ENCODE assay signal across 26 mouse cellular contexts in genomic region chr4:117148815-117149214, GRCm38 (mm10). TPM values are rescaled to one million over a fixed set of nuclear protein-coding genes. Genes with fewer than 3 reads are reported as not detected.
DNase-seq lines count a peak whose midpoint lies in the region; ATAC-seq and TF ChIP-seq lines count a peak whose summit lies in the region.
"Had no signal": no experiment of that assay in that cellular context is flagged by ENCODE, and none has a peak within 500 bp of the region (broad histone marks: within the 10 kb centered on the region; RNA-seq: fewer than 3 reads in every experiment).

No protein-coding gene starts in this region.

- intact Hi-C loops in heart, postnatal 14 days (cut with DNase I), result no loop called here

- ATAC-seq in liver, embryonic 11.5 days (replicated peaks; ENCODE audit: low FRiP score), result 0 out of 2 replicates have a peak, but pooled peaks have one; percentile 13
- no peak for ATAC-seq in liver, postnatal 0 days
- ATAC-seq: activated CD4-positive, CD25-positive, alpha-beta regulatory T cell, adult 4 months; forebrain, embryonic 15.5 days had no signal

- TF ChIP-seq EP300 in liver, postnatal 0 days (IDR thresholded peaks at IDR 0.05; ENCODE audit: low read depth), result no peak

- H3K9ac ChIP-seq in liver, embryonic 11.5 days (ENCODE audit: low read depth, low read length), result no peak overlapping the region
- no peak overlapping the region for H3K9ac ChIP-seq in liver, postnatal 0 days (replicated peaks)
- H3K9ac ChIP-seq: forebrain, embryonic 15.5 days; heart, embryonic 13.5 days; neural tube, embryonic 12.5 days had no signal

- no peaks in the 10 kb centered on the region for H3K9me3 ChIP-seq in liver, embryonic 11.5 days (ENCODE audit: control insufficient read depth, low read length)
- H3K9me3 ChIP-seq in liver, postnatal 0 days (ENCODE audit: low read length), result no peaks in the 10 kb centered on the region
- H3K9me3 ChIP-seq in E14TG2a.4 (ENCODE audit: low read length), result no peaks in the 10 kb centered on the region
- no peaks in the 10 kb centered on the region for H3K9me3 ChIP-seq in embryonic facial prominence, embryonic 10.5 days
- H3K9me3 ChIP-seq: forebrain, embryonic 15.5 days; heart, embryonic 13.5 days; neural tube, embryonic 12.5 days had no signal

- TF ChIP-seq CTCF in liver, postnatal 0 days (IDR thresholded peaks at IDR 0.05; ENCODE audit: low read depth), result no peak
- no peak for TF ChIP-seq CTCF in E14TG2a.4 (conservative IDR thresholded peaks at IDR 0.05; ENCODE audit: low read length)

- no peak overlapping the region for H3K4me3 ChIP-seq in liver, embryonic 11.5 days (ENCODE audit: low read depth, low read length)
- no peak overlapping the region for H3K4me3 ChIP-seq in liver, postnatal 0 days (ENCODE audit: low read depth, low read length)
- peak overlapping the region; percentile 63 for H3K4me3 ChIP-seq in E14TG2a.4 (replicated peaks; ENCODE audit: low read length)
- no peak overlapping the region for H3K4me3 ChIP-seq in embryonic facial prominence, embryonic 10.5 days
- H3K4me3 ChIP-seq: forebrain, embryonic 15.5 days; heart, embryonic 13.5 days; left cerebral cortex, adult 2 months; neural tube, embryonic 12.5 days had no signal

- peak; percentile 88 for DNase-seq in heart, adult 11 months
- DNase-seq in heart, postnatal 14 days, result no peak
- DNase-seq in liver, embryonic 11.5 days (ENCODE audit: low spot score), result peak; percentile 54
- no peak for DNase-seq in liver, postnatal 0 days
- DNase-seq in embryonic facial prominence, embryonic 10.5 days (ENCODE audit: low spot score), result peak; percentile 29
- no peak for DNase-seq in layer of hippocampus, adult 9-10 months (ENCODE audit: low spot score)
- no peak for DNase-seq in retina, embryonic 14.5 days (ENCODE audit: low spot score)
- DNase-seq: adrenal gland, postnatal 10 days; cerebellum, adult 11 months; heart, postnatal 36 days; kidney, adult 2 months; kidney, postnatal 14 days; layer of hippocampus, adult 9-11 months; left cerebral cortex, postnatal 4 days; lung, postnatal 10 days; right cerebral cortex, adult 18-20 months; thymus, postnatal 36 days had no signal

- WGBS in liver, embryonic 11.5 days, result 70% methylated on average over 24 of the region's 24 CpGs
- WGBS in liver, postnatal 0 days (ENCODE audit: insufficient replicate concordance), result 79% methylated on average over 24 of the region's 24 CpGs
- 75% methylated on average over 24 of the region's 24 CpGs for WGBS in embryonic facial prominence, embryonic 10.5 days

- peaks cover 36% of the 10 kb centered on the region for H3K36me3 ChIP-seq in liver, embryonic 11.5 days (ENCODE audit: control insufficient read depth, insufficient read depth, low read length)
- H3K36me3 ChIP-seq in liver, postnatal 0 days (replicated peaks; ENCODE audit: insufficient read depth, low read length), result peaks cover 33% of the 10 kb centered on the region
- H3K36me3 ChIP-seq in E14TG2a.4 (ENCODE audit: insufficient read depth, low read length), result peaks cover 63% of the 10 kb centered on the region
- peaks cover 62% of the 10 kb centered on the region for H3K36me3 ChIP-seq in embryonic facial prominence, embryonic 10.5 days (replicated peaks)

- peak overlapping the region; percentile 1; the same call in 1 of the 2 replicates for H3K27ac ChIP-seq in liver, embryonic 11.5 days (ENCODE audit: low read depth, low read length)
- no peak overlapping the region for H3K27ac ChIP-seq in liver, postnatal 0 days (ENCODE audit: low read depth)
- H3K27ac ChIP-seq in embryonic facial prominence, embryonic 10.5 days (replicated peaks), result no peak overlapping the region
- H3K27ac ChIP-seq: forebrain, embryonic 15.5 days; heart, embryonic 13.5 days; left cerebral cortex, adult 2 months; neural tube, embryonic 12.5 days had no signal

- peaks cover 14% of the 10 kb centered on the region for H3K4me1 ChIP-seq in liver, embryonic 11.5 days (replicated peaks; ENCODE audit: control insufficient read depth, insufficient read depth, low read length)
- peaks cover 6% of the 10 kb centered on the region; the same call in 1 of the 2 replicates for H3K4me1 ChIP-seq in liver, postnatal 0 days (ENCODE audit: insufficient read depth)
- H3K4me1 ChIP-seq in E14TG2a.4 (replicated peaks; ENCODE audit: low read depth, low read length), result peaks cover 86% of the 10 kb centered on the region
- H3K4me1 ChIP-seq in embryonic facial prominence, embryonic 10.5 days, result peaks cover 13% of the 10 kb centered on the region

- H3K4me2 ChIP-seq in liver, embryonic 11.5 days, result no peak overlapping the region
- H3K4me2 ChIP-seq in liver, postnatal 0 days (ENCODE audit: low read depth, low read length), result no peak overlapping the region
- H3K4me2 ChIP-seq: forebrain, embryonic 15.5 days; heart, embryonic 13.5 days; neural tube, embryonic 12.5 days had no signal

- H3K27me3 ChIP-seq in liver, embryonic 11.5 days (replicated peaks; ENCODE audit: control insufficient read depth, insufficient read depth, low read length), result no peaks in the 10 kb centered on the region
- H3K27me3 ChIP-seq in liver, postnatal 0 days (ENCODE audit: insufficient read depth, low read length), result no peaks in the 10 kb centered on the region
- H3K27me3 ChIP-seq in E14TG2a.4 (ENCODE audit: insufficient read depth, low read length), result no peaks in the 10 kb centered on the region
- H3K27me3 ChIP-seq in embryonic facial prominence, embryonic 10.5 days (replicated peaks; ENCODE audit: low read depth, poor library complexity, severe bottlenecking), result no peaks in the 10 kb centered on the region
- H3K27me3 ChIP-seq: forebrain, embryonic 15.5 days; heart, embryonic 13.5 days; neural tube, embryonic 12.5 days had no signal

RNA-seq across cellular contexts. Expression of gene Rps8, which starts 7.2 kb away (rescaled TPM):
- 100 to 1,000 TPM; 590 to 604 TPM for total RNA-seq in heart, postnatal 14 days (2021)
- polyA plus RNA-seq in liver, embryonic 11.5 days (2014; fragmentation: Nextera tagmentation; extraction: Ambion mirVana), result 1,349 and 1,481 TPM in 2 replicates
- polyA plus RNA-seq in liver, postnatal 0 days (2015; fragmentation: Nextera tagmentation; extraction: Ambion mirVana), result 543 and 557 TPM in 2 replicates
- 897 and 923 TPM in 2 replicates for polyA plus RNA-seq in embryonic facial prominence, embryonic 10.5 days (2016; fragmentation: Nextera tagmentation; extraction: Ambion mirVana)

RNA-seq across cellular contexts. Expression of gene Plk3, which starts 15.1 kb away (rescaled TPM):
- total RNA-seq in heart, postnatal 14 days (2021), result 1 to 10 TPM; 1.8 to 3.1 TPM
- polyA plus RNA-seq in liver, embryonic 11.5 days (2014; fragmentation: Nextera tagmentation; extraction: Ambion mirVana), result 2.4 and 2.5 TPM in 2 replicates
- 4.8 TPM in 2 replicates for polyA plus RNA-seq in liver, postnatal 0 days (2015; fragmentation: Nextera tagmentation; extraction: Ambion mirVana)
- polyA plus RNA-seq in embryonic facial prominence, embryonic 10.5 days (2016; fragmentation: Nextera tagmentation; extraction: Ambion mirVana), result 7.9 and 15.1 TPM in 2 replicates

RNA-seq across cellular contexts. Expression of gene Tctex1d4, which starts 22.2 kb away (rescaled TPM):
- not detected for total RNA-seq in heart, postnatal 14 days (2021)
- not detected in 2 replicates for polyA plus RNA-seq in liver, embryonic 11.5 days (2014; fragmentation: Nextera tagmentation; extraction: Ambion mirVana)
- polyA plus RNA-seq in liver, postnatal 0 days (2015; fragmentation: Nextera tagmentation; extraction: Ambion mirVana), result 0.33 TPM in 1 of 2 replicates, not detected in the other
- not detected in 2 replicates for polyA plus RNA-seq in embryonic facial prominence, embryonic 10.5 days (2016; fragmentation: Nextera tagmentation; extraction: Ambion mirVana)
- total RNA-seq: adrenal gland, postnatal 10 days; gastrocnemius, adult 18-20 months; heart, postnatal 36 days; left cerebral cortex, adult 2 months; megakaryocyte progenitor cell, adult 5-6 weeks; monocyte, adult 5-6 weeks had no signal
- polyA plus RNA-seq: heart, embryonic 13.5 days; neural tube, embryonic 12.5 days had no signal

RNA-seq across cellular contexts. Expression of gene Btbd19, which starts 23.3 kb away (rescaled TPM):
- total RNA-seq in heart, postnatal 14 days (2021), result 1 to 10 TPM; 3.3 to 5.5 TPM
- 8.3 and 8.5 TPM in 2 replicates for polyA plus RNA-seq in liver, embryonic 11.5 days (2014; fragmentation: Nextera tagmentation; extraction: Ambion mirVana)
- 2.3 and 2.5 TPM in 2 replicates for polyA plus RNA-seq in liver, postnatal 0 days (2015; fragmentation: Nextera tagmentation; extraction: Ambion mirVana)
- polyA plus RNA-seq in embryonic facial prominence, embryonic 10.5 days (2016; fragmentation: Nextera tagmentation; extraction: Ambion mirVana), result 3.6 and 4.0 TPM in 2 replicates

RNA-seq across cellular contexts. Expression of gene Kif2c, which starts 33.6 kb away (rescaled TPM):
- 1 to 10 TPM; 1.7 to 3.4 TPM for total RNA-seq in heart, postnatal 14 days (2021)
- 57.3 and 68.0 TPM in 2 replicates for polyA plus RNA-seq in liver, embryonic 11.5 days (2014; fragmentation: Nextera tagmentation; extraction: Ambion mirVana)
- 10.7 and 11.8 TPM in 2 replicates for polyA plus RNA-seq in liver, postnatal 0 days (2015; fragmentation: Nextera tagmentation; extraction: Ambion mirVana)
- polyA plus RNA-seq in embryonic facial prominence, embryonic 10.5 days (2016; fragmentation: Nextera tagmentation; extraction: Ambion mirVana), result 115 and 119 TPM in 2 replicates
- total RNA-seq: gastrocnemius, adult 18-20 months; left cerebral cortex, adult 2 months had no signal

Comparison
In these comparisons a context has a peak if more than half of its experiments do, and no peak if none do; other contexts are left out.
1. DNase-seq: peak in heart, adult 11 months (single experiment), liver, embryonic 11.5 days (single experiment) and embryonic facial prominence, embryonic 10.5 days (single experiment); none in heart, postnatal 14 days (0 of 2), liver, postnatal 0 days (single experiment), layer of hippocampus, adult 9-10 months (single experiment) and retina, embryonic 14.5 days (single experiment).